Mouse (Mus musculus): ENCODE data around the gene Atp8b4.

Atp8b4 gene

DNA sequence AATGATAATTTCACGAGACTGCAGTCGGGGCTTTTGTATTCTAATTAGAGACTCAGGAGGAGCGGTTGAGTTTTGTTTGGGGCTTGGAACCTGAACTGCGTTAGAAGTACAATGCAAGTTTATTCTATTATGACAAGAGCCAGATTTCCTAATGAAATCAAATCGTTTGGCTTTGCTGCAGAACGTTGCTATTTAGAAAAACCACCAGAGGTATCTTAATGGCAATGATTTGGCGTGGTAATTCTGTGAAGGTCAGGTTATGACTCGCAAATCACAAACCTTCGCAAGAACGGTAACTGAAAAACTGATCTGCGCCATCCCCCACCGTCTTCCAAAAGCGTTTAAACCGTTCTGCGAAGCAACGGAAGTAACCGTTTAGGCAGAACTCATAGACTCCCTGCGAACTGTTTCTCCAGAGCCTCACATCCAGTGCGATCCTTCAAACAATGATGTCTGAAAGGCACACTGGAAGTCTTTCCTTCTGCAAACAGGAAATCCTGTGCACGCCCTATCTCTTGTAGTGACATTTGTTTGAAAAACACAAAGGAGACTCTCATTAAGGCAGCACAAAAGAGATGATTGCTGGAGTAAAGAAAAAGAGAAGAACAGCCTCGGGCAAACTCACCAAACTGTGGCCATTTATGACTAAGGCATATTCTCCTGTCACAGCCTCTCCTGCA, 139.2 kb downstream of the Atp8b4 start:
- DNase-seq (ENCODE audit: low read depth, low spot score) = no peak

DNA sequence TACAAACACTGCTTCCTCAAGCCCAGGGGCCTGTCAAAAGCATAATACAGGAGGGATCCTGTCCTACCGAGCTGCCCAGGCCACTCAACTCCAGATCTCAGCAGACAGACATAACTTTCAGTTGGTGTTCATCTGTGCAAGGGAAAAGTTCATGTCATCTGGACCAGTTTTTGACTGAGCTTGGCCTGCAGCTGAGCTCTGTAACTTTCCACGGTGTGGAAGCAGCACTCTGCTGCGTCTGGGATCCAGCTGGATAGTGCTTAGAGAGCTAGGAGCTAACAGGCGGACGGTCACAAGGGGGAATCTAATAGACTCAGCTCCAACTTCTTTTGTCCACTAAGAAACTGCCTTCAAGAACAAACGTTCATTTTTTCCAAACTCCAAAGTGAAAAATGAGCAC, 139.8 kb downstream of the Atp8b4 start:
- peak; percentile 83 for DNase-seq (ENCODE audit: low read depth, low spot score)

DNA sequence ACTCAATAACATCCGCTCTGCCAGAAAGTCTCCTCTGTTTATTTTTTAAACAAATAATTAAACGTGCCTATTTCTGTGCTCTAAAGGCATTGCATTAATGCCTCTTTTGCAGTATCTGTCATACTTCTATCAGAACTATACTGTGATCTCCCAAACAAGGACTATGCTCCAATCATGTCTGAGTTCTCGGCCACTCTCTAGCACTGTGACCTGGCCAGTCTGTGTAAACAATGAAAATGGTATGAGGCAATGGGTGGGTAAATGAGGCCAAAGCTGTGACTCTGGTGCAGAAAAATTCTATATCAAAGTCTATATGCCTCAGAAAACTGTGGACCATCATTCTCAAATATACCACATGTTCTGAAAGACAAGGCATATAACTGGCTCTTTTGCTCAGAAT, 140.5 kb downstream of the Atp8b4 start:
- no peak for DNase-seq (ENCODE audit: low read depth, low spot score)

DNA sequence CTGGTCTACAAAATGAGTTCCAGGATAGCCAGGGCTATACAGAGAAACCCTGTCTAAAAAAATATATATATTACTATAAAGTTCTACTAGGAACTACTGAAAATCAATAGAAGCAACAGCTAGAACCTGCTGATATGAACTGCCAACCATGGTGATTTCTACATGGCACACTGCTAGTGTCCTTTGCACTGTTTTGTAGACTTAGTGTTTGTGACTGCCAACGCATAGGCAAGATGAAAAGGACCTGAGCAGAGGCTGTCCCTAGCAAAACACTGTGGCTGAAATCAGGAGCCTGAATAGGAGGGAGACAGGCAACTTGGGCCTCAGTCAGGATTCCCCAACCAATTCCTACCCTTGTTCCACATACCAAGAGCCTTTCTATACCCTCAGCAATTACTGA, 141.2 kb downstream of the Atp8b4 start:
- no peak for DNase-seq (ENCODE audit: low read depth, low spot score)

DNA sequence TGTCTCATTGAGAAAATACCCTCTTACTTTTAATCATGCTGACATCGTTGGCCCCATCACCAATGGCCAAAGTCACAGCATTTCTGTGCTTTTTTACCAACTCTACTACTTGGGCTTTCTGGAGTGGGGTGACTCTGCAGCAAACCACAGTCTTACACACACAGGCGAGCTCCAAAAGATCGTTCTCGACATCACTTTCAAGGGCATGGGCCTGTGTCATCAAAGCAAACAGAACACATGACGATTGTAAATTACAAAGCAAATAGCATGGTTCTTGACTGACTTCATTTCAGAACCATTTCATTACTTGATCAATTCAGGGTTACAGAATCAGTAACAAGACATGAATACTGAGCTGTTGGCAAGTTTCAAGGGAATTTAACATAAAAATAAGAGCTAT, 141.7 kb downstream of the Atp8b4 start:
- no peak for DNase-seq (ENCODE audit: low read depth, low spot score)

DNA sequence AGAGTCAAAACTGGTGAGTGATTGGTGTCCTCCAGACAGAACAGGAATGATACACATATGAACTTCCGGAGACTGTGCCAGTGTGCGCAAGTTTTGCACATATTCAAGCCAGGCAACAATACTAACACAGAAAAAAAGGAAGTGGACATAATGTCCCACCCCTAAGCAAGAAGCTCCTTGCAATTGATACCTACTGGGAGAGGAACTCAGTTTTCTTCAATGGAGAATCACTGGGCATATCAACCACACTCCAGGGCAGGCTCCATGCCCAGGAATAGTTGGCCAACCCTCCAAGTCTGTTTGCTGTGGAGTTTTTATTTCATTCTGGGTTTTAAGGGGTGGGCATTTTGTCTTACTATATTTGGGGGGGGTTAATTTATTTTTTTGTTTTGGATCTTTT, 145.2 kb downstream of the Atp8b4 start:
- DNase-seq (ENCODE audit: low read depth, low spot score) = no peak

DNA sequence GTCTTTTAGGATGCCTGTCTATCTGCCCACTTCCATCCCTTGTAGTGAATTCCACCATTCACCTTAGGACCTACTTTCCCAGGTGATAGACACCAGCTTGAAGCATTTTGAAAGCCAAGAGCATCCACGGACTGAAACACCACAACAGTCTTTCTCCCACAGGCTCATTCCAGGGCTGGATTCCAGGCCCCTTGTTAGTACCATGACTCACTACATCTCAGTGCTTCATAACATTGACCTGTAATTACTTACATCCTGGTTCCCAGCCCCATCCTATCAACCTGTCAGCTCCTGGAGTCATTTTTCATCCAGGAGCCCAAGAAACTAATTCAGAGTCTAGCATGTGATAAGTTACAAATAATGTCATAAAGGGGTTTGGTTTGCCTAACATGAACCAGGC, 148.7 kb downstream of the Atp8b4 start:
- no peak for DNase-seq (ENCODE audit: low read depth, low spot score)

DNA sequence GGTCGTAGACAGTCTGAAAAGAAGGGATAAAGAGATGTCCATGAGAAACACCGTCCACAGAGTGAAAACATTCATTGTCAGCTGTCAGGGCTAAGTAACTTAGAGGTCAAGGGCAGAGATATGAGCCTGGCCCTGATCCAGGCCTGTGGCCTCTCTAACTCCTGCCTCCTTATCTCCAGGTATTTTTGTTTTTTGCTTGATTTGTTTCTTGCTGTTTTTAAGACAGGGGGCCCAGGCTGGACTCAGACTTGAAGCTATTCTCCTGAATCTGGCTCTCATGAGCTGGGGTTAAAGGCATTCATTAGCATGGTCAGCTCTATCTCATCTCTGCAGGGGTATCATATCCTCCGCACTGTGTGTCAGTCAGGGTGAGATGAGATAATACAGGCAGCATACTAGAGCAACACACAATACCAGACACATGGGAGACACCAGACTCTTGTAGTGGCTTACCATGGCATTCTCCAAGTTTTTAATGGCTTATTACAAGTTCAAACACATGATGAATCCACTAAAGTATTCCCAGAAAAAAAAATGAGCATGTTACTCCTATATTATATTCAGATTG, 157.4 kb downstream of the Atp8b4 start:
- no peak for DNase-seq (ENCODE audit: low read depth, low spot score)

DNA sequence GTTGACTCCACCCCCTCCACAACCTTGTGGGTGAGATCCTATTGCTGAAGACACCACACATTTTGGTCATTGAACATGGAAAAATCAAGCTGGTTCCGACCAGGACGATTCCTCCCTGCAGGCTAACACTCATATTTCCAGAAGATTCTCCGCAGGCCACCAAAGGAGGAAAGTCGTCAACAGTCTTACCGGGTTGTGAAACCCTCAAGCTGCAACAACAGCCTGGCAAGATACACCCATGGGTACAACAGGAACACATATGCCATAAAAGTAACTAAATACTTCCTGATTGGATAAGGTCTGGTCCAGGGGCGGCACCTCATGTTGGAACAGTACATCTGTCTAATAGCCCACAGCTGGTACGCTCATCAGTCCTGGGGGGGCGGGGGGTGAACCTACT, 159.0 kb downstream of the Atp8b4 start:
- DNase-seq (ENCODE audit: low read depth, low spot score) = no peak

DNA sequence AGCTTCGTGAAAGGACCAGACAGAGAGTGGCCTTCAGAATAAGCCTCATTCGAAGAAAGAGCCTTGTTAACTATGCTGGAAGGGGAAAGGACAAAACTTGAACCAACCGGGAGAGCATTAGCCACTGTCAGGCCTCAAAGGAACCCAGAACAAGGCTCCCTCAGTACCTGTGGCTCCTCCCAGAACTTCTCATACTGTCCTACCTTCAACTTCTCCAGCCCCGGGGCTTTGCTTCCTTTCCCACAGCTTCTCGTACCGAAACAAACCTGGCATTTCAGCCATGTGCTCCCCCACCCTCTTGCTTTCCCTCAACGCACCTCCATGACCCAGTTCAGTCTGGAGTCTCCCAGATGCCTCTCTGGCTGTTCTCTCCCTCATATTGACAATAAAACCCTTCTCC, 160.3 kb downstream of the Atp8b4 start:
- DNase-seq (ENCODE audit: low read depth, low spot score) = no peak

DNA sequence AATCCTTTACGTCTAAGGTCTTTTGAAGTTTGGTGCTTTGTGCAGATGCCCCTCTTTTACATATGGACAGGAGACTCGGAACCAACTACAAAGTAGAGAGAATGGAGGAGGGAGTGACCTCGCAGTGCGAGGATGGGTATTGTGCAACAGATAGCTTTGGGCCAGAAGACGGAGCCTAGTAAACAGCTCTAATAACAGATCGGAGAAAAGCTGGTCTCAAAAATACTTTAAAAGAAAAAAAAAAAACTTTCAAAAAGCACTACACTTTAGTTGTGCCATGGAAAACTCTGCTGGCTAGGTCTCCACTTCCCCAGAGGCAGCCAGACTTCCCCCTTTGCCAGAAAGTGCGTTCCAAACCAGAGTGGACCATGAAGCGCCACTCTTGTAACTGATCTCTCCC, 161.0 kb downstream of the Atp8b4 start:
- DNase-seq (ENCODE audit: low read depth, low spot score) = peak; percentile 57

DNA sequence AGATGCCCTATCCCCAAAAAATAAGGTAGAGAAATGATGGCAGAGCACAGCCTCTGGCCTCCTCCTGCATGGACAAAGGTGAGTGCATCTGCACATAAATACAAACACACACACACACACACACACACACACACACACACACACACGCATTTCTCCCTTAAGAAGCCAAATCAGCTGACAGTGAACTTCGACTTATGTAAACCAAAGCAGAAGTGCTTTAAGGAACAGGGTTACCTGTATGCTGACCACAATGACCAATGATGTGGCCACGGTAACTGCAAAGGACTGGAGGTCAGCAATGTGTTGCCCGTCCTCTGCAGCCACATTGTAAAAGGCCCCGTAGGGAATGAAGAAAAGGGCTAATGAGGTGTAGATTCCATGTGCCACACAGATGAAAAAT, 163.3 kb downstream of the Atp8b4 start:
- no peak for DNase-seq (ENCODE audit: low read depth, low spot score)

DNA sequence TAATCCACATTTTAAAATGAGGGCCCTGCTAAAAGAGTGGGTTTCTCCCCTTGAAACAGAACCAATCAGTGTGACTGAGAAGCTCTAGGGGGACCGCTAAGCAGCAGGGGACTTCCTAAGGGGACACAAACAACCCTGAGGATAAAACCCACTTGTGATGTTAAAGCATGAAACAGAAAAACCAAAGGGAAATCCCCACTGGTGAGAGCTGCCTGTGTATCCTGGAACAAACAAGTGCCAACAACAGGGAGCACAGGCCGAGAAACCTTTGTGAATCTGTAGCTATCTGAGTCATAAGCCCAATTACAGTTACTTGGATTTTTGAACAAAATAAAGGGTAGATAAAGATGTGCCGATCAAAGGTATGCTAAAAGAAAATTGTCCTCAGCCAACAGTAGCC, 168.7 kb downstream of the Atp8b4 start:
- DNase-seq (ENCODE audit: low read depth, low spot score) = no peak

DNA sequence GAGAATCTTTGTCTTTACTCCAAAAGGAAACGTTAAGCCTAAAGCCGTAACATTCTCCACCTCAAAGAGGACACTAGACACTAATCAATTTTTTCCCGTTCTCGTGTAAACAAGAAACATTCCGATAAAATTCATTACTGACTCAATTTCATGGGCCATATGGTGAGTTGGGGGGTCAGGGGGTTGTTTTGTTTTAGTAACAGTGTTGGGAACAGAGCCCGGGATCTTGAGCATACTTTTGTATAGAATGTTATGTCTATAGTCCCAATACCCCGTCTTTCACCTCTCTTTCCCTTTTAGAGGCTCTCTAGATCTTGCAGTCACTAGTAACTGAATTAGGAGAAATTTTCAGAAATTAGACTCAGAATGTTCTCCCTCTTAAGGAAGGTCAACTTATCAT, 177.3 kb downstream of the Atp8b4 start:
- DNase-seq (ENCODE audit: low read depth, low spot score) = no peak

DNA sequence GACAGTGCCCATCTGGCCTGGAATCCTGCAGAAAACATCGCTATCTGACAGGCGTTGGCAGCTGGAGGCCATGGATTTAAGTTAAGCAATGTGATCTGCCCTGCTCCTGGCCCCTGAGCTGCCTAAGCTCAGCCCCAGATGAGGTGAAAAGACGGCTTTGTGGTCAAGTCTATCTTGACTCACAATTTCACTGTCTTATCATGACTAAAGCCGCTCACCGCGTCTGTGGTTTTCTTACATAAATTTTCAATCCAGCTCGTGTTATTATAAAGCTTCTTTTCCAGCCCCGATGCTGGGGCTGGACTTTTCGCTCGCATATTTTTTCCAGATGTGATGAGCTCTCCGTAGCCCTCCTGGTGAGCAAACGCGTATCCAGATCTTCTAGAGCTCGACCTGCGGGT, 177.8 kb downstream of the Atp8b4 start:
- DNase-seq (ENCODE audit: low read depth, low spot score) = no peak

DNA sequence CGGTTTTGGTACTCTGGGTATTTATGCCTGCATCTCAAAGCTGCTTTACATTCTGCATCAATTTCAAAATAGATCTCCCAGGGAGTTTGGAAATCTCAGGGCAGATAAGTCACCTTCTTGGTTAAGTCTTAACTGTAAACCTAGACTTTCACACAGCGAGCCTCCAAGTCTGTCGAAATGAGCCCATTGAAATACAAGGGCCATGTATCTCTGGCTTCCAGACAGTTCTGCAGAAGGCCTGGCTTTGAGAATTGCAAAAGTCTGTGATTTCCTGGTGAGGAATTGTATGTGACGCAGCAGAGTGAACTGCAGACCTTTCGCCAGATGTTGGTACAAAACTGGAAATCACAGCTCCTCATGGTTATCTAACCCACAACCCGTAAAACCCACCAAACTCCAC, 182.4 kb downstream of the Atp8b4 start:
- no peak for DNase-seq (ENCODE audit: low read depth, low spot score)

DNA sequence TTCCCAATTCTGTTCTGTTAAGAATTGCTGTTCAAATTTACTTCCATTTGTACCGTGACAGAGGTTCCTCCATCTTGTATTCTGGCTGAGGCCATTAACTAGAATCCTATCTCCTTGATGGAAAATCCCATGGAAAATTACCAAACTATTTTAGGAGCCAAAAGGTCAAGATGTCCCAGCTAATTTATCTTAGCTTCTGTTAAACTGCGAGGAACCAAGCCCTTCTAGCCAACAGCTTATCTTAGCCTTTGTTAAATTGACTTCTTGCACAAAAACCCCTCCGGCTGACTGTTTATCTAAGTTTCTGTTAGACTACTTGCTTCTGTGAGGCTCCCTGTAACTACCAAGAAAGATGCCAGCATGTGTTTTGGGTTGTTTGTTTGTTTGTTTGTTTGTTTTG, 183.5 kb downstream of the Atp8b4 start:
- DNase-seq (ENCODE audit: low read depth, low spot score) = no peak

DNA sequence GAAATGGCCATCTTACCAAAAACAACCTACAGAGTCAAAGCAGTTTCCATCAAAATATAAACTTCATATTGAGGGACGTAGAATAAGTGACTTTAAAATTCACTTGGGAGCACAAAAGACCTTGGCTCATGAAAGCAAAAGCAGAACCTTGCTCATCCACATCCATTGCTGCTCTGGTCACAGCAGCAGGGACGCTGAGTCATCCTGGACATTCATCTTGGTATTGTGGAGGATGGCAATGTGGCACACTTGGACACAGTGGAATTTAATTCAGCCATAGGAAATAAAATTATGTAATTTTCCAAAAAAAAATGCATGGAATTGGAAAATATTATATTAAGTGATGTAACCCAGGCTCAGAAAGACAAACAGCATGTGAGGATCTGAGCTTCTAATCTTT, 184.1 kb downstream of the Atp8b4 start:
- no peak for DNase-seq (ENCODE audit: low read depth, low spot score)

DNA sequence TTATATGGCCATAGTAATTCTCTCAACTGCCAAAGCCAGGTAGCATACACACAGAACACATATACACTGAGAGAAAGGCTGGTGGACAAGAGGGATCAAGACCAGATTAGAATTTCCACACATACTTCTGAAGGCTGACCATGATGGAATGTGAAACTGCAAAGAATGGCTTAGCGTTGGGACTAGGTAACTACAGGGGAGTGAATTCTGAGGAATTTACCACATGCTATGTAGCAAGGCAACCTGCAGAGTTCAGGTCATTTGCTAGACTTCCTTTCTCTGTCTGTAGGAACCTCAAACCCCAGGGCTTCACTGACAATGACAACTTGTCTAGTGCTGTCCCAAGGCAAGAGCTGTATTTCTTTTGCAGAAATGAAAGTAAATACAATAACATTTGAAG, 189.4 kb downstream of the Atp8b4 start:
- no peak for DNase-seq (ENCODE audit: low read depth, low spot score)

DNA sequence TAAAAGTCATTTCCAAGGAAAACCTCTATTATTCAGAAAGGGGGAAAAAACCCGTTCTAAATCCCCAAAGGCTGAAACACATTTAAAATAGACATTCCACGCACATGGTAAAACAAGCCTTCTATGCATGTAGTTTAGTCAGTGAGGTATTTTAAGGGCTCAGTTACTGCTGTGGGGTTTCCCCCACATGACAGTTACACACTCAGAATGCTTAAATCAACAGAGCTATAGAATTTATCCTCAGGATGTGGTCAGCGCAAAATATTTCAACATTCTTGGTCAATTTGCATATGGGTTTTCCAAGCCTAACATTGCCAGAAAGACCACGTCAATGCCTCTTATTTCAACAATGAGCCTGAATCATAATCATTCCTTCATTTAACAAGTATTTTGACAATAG, 190.5 kb downstream of the Atp8b4 start:
- no peak for DNase-seq (ENCODE audit: low read depth, low spot score)

DNA sequence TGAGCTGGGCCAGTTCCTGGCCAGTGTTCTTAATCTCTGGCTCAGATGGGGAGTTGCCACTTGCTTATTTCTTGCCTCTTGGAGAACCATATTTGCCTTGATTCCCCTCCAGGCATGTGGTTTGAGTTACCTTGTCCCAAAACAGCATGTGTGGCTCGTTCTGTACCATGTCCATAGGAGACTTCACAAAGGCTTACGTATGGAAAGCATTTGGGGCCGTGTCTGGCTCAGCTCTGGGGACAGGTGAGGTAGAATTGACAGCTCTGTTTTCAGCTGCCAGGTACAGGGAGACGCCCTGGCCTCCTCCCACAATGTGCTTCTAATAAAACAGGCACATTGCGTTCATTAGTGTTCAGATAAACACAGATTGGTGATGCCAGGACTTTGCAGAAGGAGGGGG, 195.9 kb downstream of the Atp8b4 start:
- DNase-seq (ENCODE audit: low read depth, low spot score) = no peak

DNA sequence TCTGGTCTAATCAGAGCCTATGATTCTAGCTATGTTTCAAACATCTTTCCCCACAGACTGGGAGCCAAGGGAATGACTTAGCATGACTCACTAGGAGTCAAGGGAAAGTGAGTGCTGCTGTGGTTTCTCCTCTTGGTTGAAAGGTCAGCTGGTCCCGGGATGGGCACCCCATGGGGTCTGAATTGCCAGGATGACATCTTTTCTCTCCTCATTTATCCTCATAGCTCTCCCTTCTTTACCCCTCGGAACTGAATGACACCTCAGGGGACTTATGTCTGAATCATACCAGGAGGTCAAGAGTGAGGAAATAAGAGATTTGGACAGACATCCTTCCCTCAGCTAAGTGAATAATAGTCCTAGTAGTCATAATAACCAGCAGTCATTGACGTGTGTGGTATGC, 197.2 kb downstream of the Atp8b4 start:
- DNase-seq (ENCODE audit: low read depth, low spot score) = peak; percentile 4

DNA sequence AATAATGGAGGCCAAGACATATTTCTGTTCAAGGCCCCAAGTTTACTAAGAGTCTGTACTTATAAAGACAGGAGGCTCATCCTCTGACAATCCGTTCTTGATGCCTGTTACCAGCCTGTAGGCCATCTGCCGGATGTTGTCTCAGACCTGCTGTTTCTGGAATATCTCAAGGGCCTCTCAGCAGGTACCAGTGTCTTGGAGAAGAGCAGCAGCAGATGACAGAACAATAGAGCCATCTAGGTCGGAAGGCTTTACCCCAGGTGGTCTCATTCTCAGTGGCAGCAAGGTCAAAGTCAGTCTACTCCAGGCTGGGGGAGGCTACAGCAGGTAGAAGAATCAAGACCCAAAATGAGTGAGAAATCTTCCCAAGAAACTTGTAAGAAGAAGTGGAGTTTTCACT, 198.1 kb downstream of the Atp8b4 start:
- DNase-seq (ENCODE audit: low read depth, low spot score) = no peak

DNA sequence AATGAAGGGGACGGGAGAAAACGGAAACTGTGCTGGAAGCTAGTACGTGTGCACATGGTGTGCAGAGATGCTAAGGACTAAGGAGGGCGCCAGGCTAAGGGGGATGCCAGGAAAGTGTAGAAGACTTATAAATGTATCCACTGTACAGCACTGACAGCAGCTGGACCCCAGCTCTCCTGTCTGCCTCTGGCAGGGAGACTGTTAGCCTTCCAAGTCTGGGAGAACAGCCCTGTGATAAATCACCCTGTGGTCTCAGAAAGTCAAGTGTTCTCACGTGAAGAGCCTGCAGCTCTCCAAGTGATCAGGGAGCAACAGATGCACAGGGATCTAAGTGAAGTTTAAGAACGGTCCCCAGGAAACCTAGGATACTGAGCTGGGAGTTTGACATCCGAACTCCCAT, 209.8 kb downstream of the Atp8b4 start:
- DNase-seq (ENCODE audit: low read depth, low spot score) = no peak
